Mouse (Mus musculus) C3H10T1/2 (cell line): ENCODE results near the gene Ulk3. TPM values are rescaled to one million over a fixed set of nuclear protein-coding genes. Genes with fewer than 3 reads are reported as not detected.

Experiments
- polyA plus RNA-seq, 2 experiments: library from polyadenylated mRNA; unstranded; fragments of >200 nt; fragmentation: generic; extraction: Trizol; gene quantifications; one replicate each; pipeline ENCODE4 v1.2.1; 2012; ENCODE audit warnings: missing spikeins in 2 of 2

The Ulk3 gene
- 1 to 10 TPM in 1 of 2 experiments, under 1 TPM in 1; 0.68 to 9.3 TPM for polyA plus RNA-seq

GRCm38 (mm10) chr9:57589224-57590126 is at the start of gene Ulk3:
Gene Ulk3, plus strand, starts transcription at chr9:57589452.

GRCm38 (mm10) chr9:57552139-57552887 is 36.9 kb upstream of the Ulk3 start, which contains the start of gene Mpi:
Gene Mpi, minus strand, starts transcription at chr9:57552763.

GRCm38 (mm10) chr9:57560861-57561710 is 28.2 kb upstream of the Ulk3 start, which contains the start of gene Scamp2:
Gene Scamp2, plus strand, starts transcription at chr9:57560943.

GRCm38 (mm10) chr9:57606139-57606851 is 17.0 kb downstream of the Ulk3 start, which contains the start of gene Cplx3:
Gene Cplx3, minus strand, starts transcription at chr9:57606281.

GRCm38 (mm10) chr9:57620674-57621073 is 31.4 kb downstream of the Ulk3 start, which contains the start of gene Lman1l:
Gene Lman1l, minus strand, starts transcription at chr9:57620774.

Other genes with a start within 250 kb of the Ulk3 start
- gene Ppcdc, start 149.3 kb upstream of the Ulk3 start, polyA plus RNA-seq = 10 to 100 TPM; 13.5 to 29.4 TPM
- gene Scamp5, start 121.4 kb upstream of the Ulk3 start, polyA plus RNA-seq = 1 to 10 TPM; 2.9 to 6.9 TPM
- under 1 TPM; 0.02 to 0.05 TPM for gene Rpp25, start 85.4 kb upstream of the Ulk3 start, polyA plus RNA-seq
- 100 to 1,000 TPM; 315 to 450 TPM for gene Cox5a, start 68.2 kb upstream of the Ulk3 start, polyA plus RNA-seq
- gene Fam219b, start 51.9 kb upstream of the Ulk3 start, polyA plus RNA-seq = 10 to 100 TPM in 1 of 2 experiments, 1 to 10 TPM in 1; 5.1 to 17.4 TPM
- 10 to 100 TPM; 24.2 to 27.6 TPM for gene Mpi, start 36.7 kb upstream of the Ulk3 start, polyA plus RNA-seq
- 10 to 100 TPM; 19.6 to 33.6 TPM for gene Scamp2, start 28.5 kb upstream of the Ulk3 start, polyA plus RNA-seq
- under 1 TPM in 1 of 2 experiments, not detected in 1; 0.07 TPM for gene Cplx3, start 16.8 kb downstream of the Ulk3 start, polyA plus RNA-seq
- under 1 TPM; 0.05 to 0.18 TPM for gene Lman1l, start 31.3 kb downstream of the Ulk3 start, polyA plus RNA-seq
- gene Csk, start 64.2 kb downstream of the Ulk3 start, polyA plus RNA-seq = 10 to 100 TPM; 59.7 to 79.1 TPM
- gene Cyp1a2, start 94.3 kb downstream of the Ulk3 start, polyA plus RNA-seq = not detected
- gene Cyp1a1, start 98.5 kb downstream of the Ulk3 start, polyA plus RNA-seq = under 1 TPM in 1 of 2 experiments, not detected in 1; 0.11 TPM
- 10 to 100 TPM in 1 of 2 experiments, 1 to 10 TPM in 1; 7.7 to 13.8 TPM for gene Edc3, start 119.1 kb downstream of the Ulk3 start, polyA plus RNA-seq
- 10 to 100 TPM; 15.2 to 38.2 TPM for gene Clk3, start 176.4 kb downstream of the Ulk3 start, polyA plus RNA-seq
- 1 to 10 TPM in 1 of 2 experiments, under 1 TPM in 1; 0.41 to 1.1 TPM for gene Arid3b, start 247.3 kb downstream of the Ulk3 start, polyA plus RNA-seq